Mouse (Mus musculus): Measurements from ENCODE around the gene Cep41. TPM values are rescaled to one million over a fixed set of nuclear protein-coding genes. Genes with fewer than 3 reads are reported as not detected.

Cep41 gene
- polyA plus RNA-seq, 1 experiment from 2014 or later, result 2.8 TPM

GRCm38 (mm10) chr6:30678482-30678881 is 15.1 kb downstream of the Cep41 start:
- no peak for ATAC-seq
- Histone ChIP-seq H3K27me3 (ENCODE audit: insufficient read depth, low read length) (no peaks in the 10 kb centered on the region), H3K36me3 (replicated peaks; ENCODE audit: insufficient read depth, low read length) (no peaks in the 10 kb centered on the region), H3K27ac (ENCODE audit: low read depth) (no peak overlapping the region), H3K4me1 (ENCODE audit: insufficient read depth) (peaks cover 8% of the 10 kb centered on the region), H3K4me2 (ENCODE audit: low read depth, low read length) (no peak overlapping the region), H3K9me3 (ENCODE audit: low read length) (no peaks in the 10 kb centered on the region), H3K9ac (replicated peaks) (no peak overlapping the region), H3K4me3 (ENCODE audit: low read depth, low read length) (no peak overlapping the region)
- 80% methylated on average over 6 of the region's 6 CpGs for WGBS (ENCODE audit: insufficient replicate concordance)
- no peak for TF ChIP-seq CTCF (IDR thresholded peaks at IDR 0.05; ENCODE audit: low read depth)
- TF ChIP-seq EP300 (IDR thresholded peaks at IDR 0.05; ENCODE audit: low read depth), result no peak
- no peak for DNase-seq

GRCm38 (mm10) chr6:30677591-30677990 is 16.0 kb downstream of the Cep41 start:
- no peak for TF ChIP-seq CTCF (IDR thresholded peaks at IDR 0.05; ENCODE audit: low read depth)
- no peak for TF ChIP-seq EP300 (IDR thresholded peaks at IDR 0.05; ENCODE audit: low read depth)
- no peak for DNase-seq
- Histone ChIP-seq H3K9ac (replicated peaks) (no peak overlapping the region), H3K4me2 (ENCODE audit: low read depth, low read length) (no peak overlapping the region), H3K4me1 (ENCODE audit: insufficient read depth) (peaks cover 8% of the 10 kb centered on the region), H3K9me3 (ENCODE audit: low read length) (no peaks in the 10 kb centered on the region), H3K36me3 (replicated peaks; ENCODE audit: insufficient read depth, low read length) (no peaks in the 10 kb centered on the region), H3K4me3 (ENCODE audit: low read depth, low read length) (no peak overlapping the region), H3K27ac (ENCODE audit: low read depth) (no peak overlapping the region), H3K27me3 (ENCODE audit: insufficient read depth, low read length) (no peaks in the 10 kb centered on the region)
- WGBS (ENCODE audit: insufficient replicate concordance), result 86% methylated on average over 9 of the region's 9 CpGs
- no peak for ATAC-seq

- Histone ChIP-seq H3K27me3 (ENCODE audit: insufficient read depth, low read length) (no peaks in the 10 kb centered on the region), H3K9ac (replicated peaks) (no peak overlapping the region), H3K4me2 (ENCODE audit: low read depth, low read length) (no peak overlapping the region), H3K9me3 (ENCODE audit: low read length) (no peaks in the 10 kb centered on the region), H3K4me3 (ENCODE audit: low read depth, low read length) (no peak overlapping the region), H3K4me1 (ENCODE audit: insufficient read depth) (peaks cover 8% of the 10 kb centered on the region; the same call in 1 of the 2 replicates), H3K36me3 (replicated peaks; ENCODE audit: insufficient read depth, low read length) (no peaks in the 10 kb centered on the region), H3K27ac (ENCODE audit: low read depth) (no peak overlapping the region)
- ATAC-seq, result 0 out of 2 replicates have a peak, but pooled peaks have one; percentile 25
- WGBS (ENCODE audit: insufficient replicate concordance), result 58% methylated on average over 6 of the region's 6 CpGs
- no peak for DNase-seq
- TF ChIP-seq EP300 (IDR thresholded peaks at IDR 0.05; ENCODE audit: low read depth), result no peak
- no peak for TF ChIP-seq CTCF (IDR thresholded peaks at IDR 0.05; ENCODE audit: low read depth)
Observed at GRCm38 (mm10) chr6:30676506-30676905, 17.0 kb downstream of the Cep41 start.

GRCm38 (mm10) chr6:30675281-30675771 is 18.2 kb downstream of the Cep41 start:
- Histone ChIP-seq H3K4me2 (ENCODE audit: low read depth, low read length) (peak overlapping the region; percentile 1; the same call in 1 of the 2 replicates), H3K4me3 (ENCODE audit: low read depth, low read length) (no peak overlapping the region), H3K4me1 (ENCODE audit: insufficient read depth) (peaks cover 8% of the 10 kb centered on the region; the same call in 1 of the 2 replicates), H3K36me3 (replicated peaks; ENCODE audit: insufficient read depth, low read length) (no peaks in the 10 kb centered on the region), H3K27me3 (ENCODE audit: insufficient read depth, low read length) (no peaks in the 10 kb centered on the region), H3K9ac (replicated peaks) (no peak overlapping the region), H3K9me3 (ENCODE audit: low read length) (no peaks in the 10 kb centered on the region), H3K27ac (ENCODE audit: low read depth) (peak overlapping the region; percentile 46)
- no peak for DNase-seq
- 51% methylated on average over 11 of the region's 11 CpGs for WGBS (ENCODE audit: insufficient replicate concordance)
- no peak for TF ChIP-seq EP300 (IDR thresholded peaks at IDR 0.05; ENCODE audit: low read depth)
- no peak for TF ChIP-seq CTCF (IDR thresholded peaks at IDR 0.05; ENCODE audit: low read depth)
- ATAC-seq, result no peak

GRCm38 (mm10) chr6:30674714-30675280 is 18.8 kb downstream of the Cep41 start:
- Histone ChIP-seq H3K27me3 (ENCODE audit: insufficient read depth, low read length) (no peaks in the 10 kb centered on the region), H3K9me3 (ENCODE audit: low read length) (no peaks in the 10 kb centered on the region), H3K36me3 (replicated peaks; ENCODE audit: insufficient read depth, low read length) (no peaks in the 10 kb centered on the region), H3K4me3 (ENCODE audit: low read depth, low read length) (no peak overlapping the region), H3K4me2 (ENCODE audit: low read depth, low read length) (peak overlapping the region; percentile 10; the same call in 1 of the 2 replicates), H3K4me1 (ENCODE audit: insufficient read depth) (peaks cover 8% of the 10 kb centered on the region; the same call in 1 of the 2 replicates), H3K27ac (ENCODE audit: low read depth) (peak overlapping the region; percentile 46), H3K9ac (replicated peaks) (no peak overlapping the region)
- DNase-seq (no peak), ATAC-seq (no peak)
- TF ChIP-seq CTCF (IDR thresholded peaks at IDR 0.05; ENCODE audit: low read depth) (no peak), EP300 (IDR thresholded peaks at IDR 0.05; ENCODE audit: low read depth) (no peak)
- WGBS (ENCODE audit: insufficient replicate concordance), result 68% methylated on average over 9 of the region's 9 CpGs

- no peaks in the 10 kb centered on the region for H3K9me3 ChIP-seq (ENCODE audit: low read length)
- H3K4me3 ChIP-seq (ENCODE audit: low read depth, low read length), result no peak overlapping the region
- no peak for TF ChIP-seq CTCF (IDR thresholded peaks at IDR 0.05; ENCODE audit: low read depth)
- TF ChIP-seq EP300 (IDR thresholded peaks at IDR 0.05; ENCODE audit: low read depth), result no peak
- no peaks in the 10 kb centered on the region for H3K27me3 ChIP-seq (ENCODE audit: insufficient read depth, low read length)
- ATAC-seq, result no peak
- no peaks in the 10 kb centered on the region for H3K36me3 ChIP-seq (replicated peaks; ENCODE audit: insufficient read depth, low read length)
- 40% methylated on average over 14 of the region's 14 CpGs for WGBS (ENCODE audit: insufficient replicate concordance)
- peak overlapping the region; percentile 10; the same call in 1 of the 2 replicates for H3K4me2 ChIP-seq (ENCODE audit: low read depth, low read length)
- peak overlapping the region; percentile 46; the same call in 1 of the 2 replicates for H3K27ac ChIP-seq (ENCODE audit: low read depth)
- H3K4me1 ChIP-seq (ENCODE audit: insufficient read depth), result peaks cover 8% of the 10 kb centered on the region; the same call in 1 of the 2 replicates
- DNase-seq, result no peak
- no peak overlapping the region for H3K9ac ChIP-seq (replicated peaks)
Observed at GRCm38 (mm10) chr6:30673764-30674561, 19.6 kb downstream of the Cep41 start.
